19 mouse cellular contexts compared by ENCODE assay signal in the genomic region with DNA sequence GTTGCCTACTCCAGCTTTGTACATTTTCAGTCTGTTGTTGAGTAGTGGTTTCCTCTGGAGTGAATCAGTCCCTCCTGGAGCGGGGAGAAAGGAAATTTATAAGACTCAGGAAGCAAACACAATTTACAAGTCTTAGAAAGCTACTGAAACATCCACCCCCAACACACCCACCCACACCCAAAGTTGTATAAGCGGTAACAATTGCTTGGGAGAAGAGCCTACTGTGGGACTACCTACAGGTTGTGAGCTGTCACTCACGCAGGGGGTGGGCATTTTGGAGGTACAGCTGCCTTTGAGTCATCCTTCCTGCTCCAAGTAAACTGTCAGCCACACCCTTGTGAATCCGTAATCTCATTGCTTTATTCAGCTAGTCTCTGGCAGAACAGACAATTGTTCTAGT. TPM values are rescaled to one million over a fixed set of nuclear protein-coding genes. Genes with fewer than 3 reads are reported as not detected.
DNase-seq lines count a peak whose midpoint lies in the region; TF ChIP-seq lines count a peak whose summit lies in the region.
"Had no signal": no experiment of that assay in that cellular context is flagged by ENCODE, and none has a peak within 500 bp of the region (broad histone marks: within the 10 kb centered on the region; RNA-seq: fewer than 3 reads in every experiment).

No protein-coding gene starts in this region.

- peaks cover 8% of the 10 kb centered on the region for H3K9me3 ChIP-seq in E14TG2a.4 (ENCODE audit: low read length)
- no peaks in the 10 kb centered on the region for H3K9me3 ChIP-seq in ES-E14 (ENCODE audit: control insufficient read depth, insufficient read depth, low read depth, low read length)
- H3K9me3 ChIP-seq: embryonic facial prominence, embryonic 10.5 days; forebrain, embryonic 10.5 days; heart, embryonic 15.5 days; hindbrain, embryonic 13.5 days had no signal

- H3K36me3 ChIP-seq in E14TG2a.4 (ENCODE audit: insufficient read depth, low read length): peaks cover 4% of the 10 kb centered on the region; the same call in 1 of the 2 replicates
- no peaks in the 10 kb centered on the region for H3K36me3 ChIP-seq in ES-E14 (ENCODE audit: control insufficient read depth, insufficient read depth, low read length, poor library complexity, severe bottlenecking)
- H3K36me3 ChIP-seq: embryonic facial prominence, embryonic 10.5 days; forebrain, embryonic 10.5 days; heart, embryonic 15.5 days; hindbrain, embryonic 13.5 days had no signal

- H3K4me3 ChIP-seq in E14TG2a.4 (replicated peaks; ENCODE audit: low read length): peak overlapping the region; percentile 50; the same call in 1 of the 2 replicates
- no peak overlapping the region for H3K4me3 ChIP-seq in ES-E14 (ENCODE audit: insufficient read depth in 1 of 2, low read depth in 1 of 2, low read length in 2 of 2, poor library complexity in 1 of 2, severe bottlenecking in 1 of 2)
- H3K4me3 ChIP-seq: embryonic facial prominence, embryonic 10.5 days; forebrain, embryonic 10.5 days; heart, adult 2 months; heart, embryonic 15.5 days; hindbrain, embryonic 13.5 days had no signal

- H3K4me1 ChIP-seq in E14TG2a.4 (replicated peaks; ENCODE audit: low read depth, low read length): peaks cover 48% of the 10 kb centered on the region
- peaks cover 5 to 9% of the 10 kb centered on the region in 2 experiments for H3K4me1 ChIP-seq in ES-E14 (ENCODE audit: control insufficient read depth in 2 of 2, insufficient read depth in 2 of 2, low read length in 2 of 2, poor library complexity in 1 of 2)
- H3K4me1 ChIP-seq: hindbrain, embryonic 13.5 days had no signal

- peak; percentile 27 to 46 for DNase-seq in right cerebral cortex, adult 2 months (ENCODE audit: low spot score in 2 of 2)
- DNase-seq in right cerebral cortex, postnatal 4 days: no peak
- peak; percentile 78 for DNase-seq in ES-E14 (ENCODE audit: low read depth, low spot score)
- peak; percentile 19 for DNase-seq in telencephalon, adult 2 months (ENCODE audit: low read depth, low spot score)
- DNase-seq in kidney, postnatal 10 days: no peak
- no peak for DNase-seq in urinary bladder, postnatal 25 days (ENCODE audit: low spot score)
- DNase-seq: adrenal gland, adult 2 months; adrenal gland, postnatal 25 days; cerebellum, adult 2 months; cerebellum, postnatal 10 days; gastrocnemius, postnatal 10 days; heart, adult 2 months; heart, postnatal 14 days had no signal

- H3K9ac ChIP-seq in ES-E14 (ENCODE audit: insufficient read depth, low read depth, low read length, poor library complexity, severe bottlenecking): no peak overlapping the region
- H3K9ac ChIP-seq: heart, embryonic 15.5 days; hindbrain, embryonic 13.5 days had no signal

- no peak for TF ChIP-seq CTCF in E14TG2a.4 (conservative IDR thresholded peaks at IDR 0.05; ENCODE audit: low read length)

- H3K27ac ChIP-seq in ES-E14 (ENCODE audit: insufficient read depth, low read depth, low read length, poor library complexity, severe bottlenecking): peak overlapping the region; percentile 92
- H3K27ac ChIP-seq: embryonic facial prominence, embryonic 10.5 days; forebrain, embryonic 10.5 days; heart, adult 2 months; heart, embryonic 15.5 days; hindbrain, embryonic 13.5 days; hindbrain, postnatal 0 days had no signal

- no peaks in the 10 kb centered on the region for H3K27me3 ChIP-seq in E14TG2a.4 (ENCODE audit: insufficient read depth, low read length)
- H3K27me3 ChIP-seq: heart, embryonic 15.5 days; hindbrain, embryonic 13.5 days had no signal

- in situ Hi-C loops in ES-E14 (cut with MboI; ENCODE audit: low sequenced_read_pairs in 2 of 2, unreplicated experiment in 2 of 2): no loop called here

TF ChIP-seq in ES-E14, 5 proteins besides CTCF, POLR2A, EP300 and RAD21:
- TF ChIP-seq CHD2 (IDR thresholded peaks at IDR 0.05; ENCODE audit: low read depth, low read length): no peak
- TF ChIP-seq ZNF384 (IDR thresholded peaks at IDR 0.05; ENCODE audit: low read depth, low read length): no peak
- no peak for TF ChIP-seq HCFC1 (IDR thresholded peaks at IDR 0.05; ENCODE audit: borderline replicate concordance, insufficient read depth, low read length)
- TF ChIP-seq MAFK (IDR thresholded peaks at IDR 0.05; ENCODE audit: insufficient read depth, low read depth, low read length): no peak
- no peak for TF ChIP-seq ZC3H11A (IDR thresholded peaks at IDR 0.05; ENCODE audit: borderline replicate concordance, low read depth, low read length)

RNA-seq across cellular contexts. Expression of gene Nrf1, which starts 19.4 kb away (rescaled TPM):
- 81.6 and 86.5 TPM in 2 replicates for total RNA-seq in ES-E14 (2012; rRNA removed)

Comparison
In these comparisons a context has a peak if more than half of its experiments do, and no peak if none do; other contexts are left out.
1. DNase-seq: peak in right cerebral cortex, adult 2 months (2 of 2), ES-E14 (single experiment) and telencephalon, adult 2 months (single experiment); none in right cerebral cortex, postnatal 4 days (single experiment), kidney, postnatal 10 days (single experiment) and urinary bladder, postnatal 25 days (single experiment).